Mouse (Mus musculus) 3134 (cell line): ENCODE measurements around the gene Pde2a.

ENCODE experiments used
- DNase-seq: peaks from one replicate; pipeline ENCODE4 v3.0.0-alpha.2; 2011; ENCODE audit warnings: low spot score; ENCODE audit not compliant: insufficient read length; ENCODE audit errors: extremely low read depth

The Pde2a gene

GRCm38 (mm10) chr7:101401510-101401909 lies 20.0 kb upstream of the Pde2a start:
- no peak for DNase-seq

- DNase-seq: no peak
Measured at GRCm38 (mm10) chr7:101403831-101404230, 17.7 kb upstream of the Pde2a start.

GRCm38 (mm10) chr7:101410267-101410936 lies 11.1 kb upstream of the Pde2a start, which contains the start of gene Gm45837:
Gene Gm45837, plus strand, starts transcription at chr7:101410886.
- DNase-seq: no peak

GRCm38 (mm10) chr7:101412796-101413195 lies 8.7 kb upstream of the Pde2a start:
- DNase-seq: peak; percentile 50

GRCm38 (mm10) chr7:101414209-101414608 lies 7.3 kb upstream of the Pde2a start:
- no peak for DNase-seq

GRCm38 (mm10) chr7:101414661-101415511 lies 6.6 kb upstream of the Pde2a start:
- no peak for DNase-seq

GRCm38 (mm10) chr7:101415512-101416100 lies 5.9 kb upstream of the Pde2a start:
- no peak for DNase-seq

- DNase-seq: no peak
Measured at GRCm38 (mm10) chr7:101416391-101416790, 5.1 kb upstream of the Pde2a start.

- DNase-seq: no peak
Measured at GRCm38 (mm10) chr7:101419013-101419770, 2.3 kb upstream of the Pde2a start.

- no peak for DNase-seq
Measured at GRCm38 (mm10) chr7:101422069-101422468, 578 bp downstream of the Pde2a start.

- DNase-seq: no peak
Measured at GRCm38 (mm10) chr7:101422646-101423045, 1.2 kb downstream of the Pde2a start.

GRCm38 (mm10) chr7:101423970-101424369 lies 2.5 kb downstream of the Pde2a start:
- no peak for DNase-seq

GRCm38 (mm10) chr7:101426692-101427091 lies 5.2 kb downstream of the Pde2a start:
- no peak for DNase-seq

GRCm38 (mm10) chr7:101427736-101428135 lies 6.2 kb downstream of the Pde2a start:
- DNase-seq: peak; percentile 23

- DNase-seq: no peak
Measured at GRCm38 (mm10) chr7:101435038-101435437, 13.5 kb downstream of the Pde2a start.

- no peak for DNase-seq
Measured at GRCm38 (mm10) chr7:101437876-101438275, 16.4 kb downstream of the Pde2a start.

- no peak for DNase-seq
Measured at GRCm38 (mm10) chr7:101443093-101443492, 21.6 kb downstream of the Pde2a start.

GRCm38 (mm10) chr7:101444211-101444610 lies 22.7 kb downstream of the Pde2a start:
- DNase-seq: peak; percentile 45

- DNase-seq: peak; percentile 85
Measured at GRCm38 (mm10) chr7:101449855-101450254, 28.4 kb downstream of the Pde2a start.
